Mouse (Mus musculus) kidney, adult 2 months (tissue): ENCODE measurements around the gene Prf1.

Experiments used
- CTCF ChIP-seq: fragments of 200-500 bp; conservative IDR thresholded peaks from 2 replicates; pipeline ENCODE4 v1.5.1; 2011; ENCODE audit warnings: low read depth, mild to moderate bottlenecking, control low read depth, low read length, moderate library complexity, mixed read lengths; ENCODE audit not compliant: insufficient read depth, insufficient read length
- POLR2A ChIP-seq: fragments of 200-500 bp; IDR thresholded peaks from one replicate; pipeline ENCODE4 v1.6.1; 2011; ENCODE audit warnings: low read depth, low read length, control low read depth

DNA sequence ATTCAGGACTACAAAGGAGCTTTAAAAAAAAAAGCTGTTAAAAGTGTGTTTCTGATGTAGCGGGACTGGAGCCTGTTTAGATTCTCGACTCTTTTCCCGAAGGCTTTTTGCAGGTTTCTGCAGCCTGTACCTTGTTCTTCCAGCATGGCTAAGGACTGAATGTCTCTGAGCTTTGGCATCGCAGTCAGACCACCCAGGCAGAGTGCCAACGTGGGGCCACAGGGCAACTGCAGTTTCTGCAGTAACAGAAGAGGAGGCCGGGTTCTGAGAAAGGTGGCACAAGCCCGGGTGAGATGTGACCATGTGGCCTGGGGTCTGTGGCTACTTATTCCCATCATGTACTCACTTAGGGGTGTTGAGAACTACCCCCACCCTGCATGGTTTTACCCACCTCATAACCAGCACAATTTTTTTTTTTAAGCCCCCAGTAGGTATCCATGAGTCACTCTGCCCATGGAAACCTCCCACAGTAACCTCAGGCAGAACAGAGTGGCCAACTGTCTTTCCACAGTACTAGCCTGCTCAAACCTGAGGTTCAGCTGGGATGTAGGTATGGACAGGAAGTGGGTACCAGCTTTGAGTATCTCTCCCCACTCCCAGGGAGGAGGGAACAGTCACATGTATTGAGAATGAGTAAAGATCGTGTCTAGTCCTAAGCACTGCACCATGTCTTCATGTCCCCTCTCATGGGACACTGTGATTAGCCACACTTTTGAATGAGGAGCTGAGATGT, 754 bp upstream of the Prf1 start:
- no peak for TF ChIP-seq CTCF
- TF ChIP-seq POLR2A = no peak
